Mouse (Mus musculus) fibroblast of lung, adult 2 months (primary cell): ENCODE data around the gene Syt1.

ENCODE experiments used
- DNase-seq: peaks from one replicate; pipeline ENCODE4 v3.0.0-alpha.2; 2011; ENCODE audit warnings: low read depth

Gene Syt1

DNA sequence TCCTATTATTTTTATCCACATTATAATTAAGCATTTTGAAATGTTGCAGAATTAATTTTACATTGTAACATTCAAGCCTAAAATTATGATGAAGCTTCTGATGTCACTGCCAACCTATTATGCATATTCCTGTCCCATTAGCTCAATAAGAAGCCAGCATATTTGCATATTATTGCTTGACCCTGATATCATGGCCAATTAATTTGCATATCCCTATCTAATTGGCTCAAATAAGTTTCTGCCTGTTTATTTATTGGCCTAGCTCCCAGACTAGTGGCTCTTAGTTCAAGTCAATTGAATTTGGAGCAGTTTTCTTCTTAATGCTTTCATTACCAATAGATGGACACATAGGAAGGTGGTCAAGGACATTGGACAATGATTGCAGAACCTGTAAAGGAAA, 433.2 kb downstream of the Syt1 start:
- no peak for DNase-seq

DNA sequence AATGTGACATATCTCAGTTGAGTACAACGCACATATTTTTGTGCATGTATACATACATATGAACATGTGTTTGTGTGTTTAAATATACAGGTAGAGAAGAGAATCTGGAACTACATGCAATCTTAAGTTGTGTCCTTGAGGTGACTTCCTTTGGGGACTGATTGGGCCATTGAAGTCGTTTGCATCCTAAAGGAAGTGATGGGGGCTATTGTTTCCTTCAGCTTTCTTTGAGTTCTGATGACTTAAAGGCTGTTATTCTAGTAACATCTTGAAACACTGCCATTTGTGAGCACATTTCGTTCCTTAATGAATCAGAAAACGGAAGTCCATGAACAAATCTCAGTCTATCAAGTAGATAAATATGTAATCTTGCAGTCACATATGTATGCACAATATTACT, 438.0 kb downstream of the Syt1 start:
- DNase-seq, result no peak

DNA sequence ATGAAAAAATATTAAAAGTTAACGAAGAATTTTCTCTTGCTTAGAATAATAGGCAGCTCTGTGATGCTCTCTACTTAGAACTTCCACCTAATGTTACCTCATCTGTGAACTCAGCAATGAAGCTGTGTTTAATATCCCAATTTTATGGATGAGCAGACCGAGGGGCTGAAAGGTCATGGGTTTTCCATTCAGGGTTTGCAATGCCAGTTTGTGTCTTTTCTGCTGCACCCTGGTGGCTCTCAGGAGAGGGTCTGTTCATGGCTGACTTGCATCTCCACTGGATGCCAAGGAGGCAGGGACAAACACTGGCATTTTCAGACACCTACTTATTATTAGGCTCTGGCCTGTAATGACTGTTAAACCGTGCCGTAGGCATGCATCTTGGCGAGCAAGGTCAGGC, 439.7 kb downstream of the Syt1 start:
- no peak for DNase-seq

DNA sequence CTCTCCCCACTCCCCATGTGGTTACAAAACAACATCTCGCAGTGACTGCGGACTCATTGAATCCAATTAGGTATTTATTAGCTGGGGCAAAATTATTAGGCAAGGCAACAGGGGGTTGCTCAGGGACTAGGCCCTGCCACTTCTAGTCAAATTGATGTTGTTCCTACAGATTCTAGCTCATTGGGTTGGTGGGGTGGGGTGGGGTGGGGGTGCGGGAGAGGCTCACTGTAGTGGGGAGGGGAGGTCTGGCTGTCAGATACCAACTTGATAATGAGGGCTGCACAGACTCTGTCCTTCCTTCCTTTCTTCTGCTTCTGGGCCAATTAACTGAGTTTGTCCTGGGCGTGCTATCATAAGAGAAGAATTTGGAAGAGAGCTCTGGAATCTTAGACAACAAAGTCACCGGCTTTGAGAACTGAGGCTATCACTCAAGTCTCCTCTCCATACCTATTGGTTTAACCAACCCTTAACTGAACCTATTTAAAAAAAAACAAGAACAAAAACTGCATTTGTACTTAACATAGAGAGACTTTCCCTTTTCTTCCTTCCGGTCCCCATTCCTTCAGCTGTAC, 441.1 kb downstream of the Syt1 start:
- no peak for DNase-seq

DNA sequence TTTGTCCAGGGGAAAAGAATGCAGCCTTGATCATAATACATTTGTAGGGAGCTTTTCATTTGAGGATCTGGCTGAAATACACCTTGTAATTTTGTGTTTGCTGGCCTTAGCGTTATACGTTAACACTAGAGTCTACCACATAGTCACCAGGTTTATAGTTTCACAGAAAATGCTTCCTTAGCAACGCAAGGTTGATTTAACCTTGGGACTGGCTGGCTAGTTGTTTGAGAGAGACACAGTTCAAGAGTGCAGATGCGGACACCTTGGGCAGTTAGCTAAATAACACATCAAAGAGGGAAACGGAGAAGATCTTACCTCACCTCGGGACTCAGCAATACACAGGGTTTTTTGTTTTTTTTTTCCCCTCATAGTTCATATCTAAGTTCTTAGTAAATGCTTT, 441.9 kb downstream of the Syt1 start:
- no peak for DNase-seq

DNA sequence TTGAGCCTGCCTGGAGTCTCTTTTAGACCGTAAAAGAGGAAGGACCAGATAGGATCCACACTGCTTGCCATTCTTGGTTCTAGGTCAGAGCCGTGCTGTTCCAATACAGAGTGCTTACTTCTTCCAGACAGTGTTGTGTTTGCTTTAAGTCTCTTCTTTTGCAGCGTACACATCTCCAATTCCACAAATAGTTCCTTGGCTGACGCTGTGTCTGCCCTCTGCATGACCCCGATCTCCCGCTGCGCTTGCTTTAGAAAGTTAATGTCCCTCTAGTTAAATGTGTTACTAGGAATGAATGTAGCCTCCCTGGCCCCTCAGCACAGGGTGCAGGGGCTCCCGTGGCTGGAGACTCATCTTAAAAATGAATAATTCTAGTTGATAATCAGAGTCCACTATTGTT, 442.6 kb downstream of the Syt1 start:
- no peak for DNase-seq

DNA sequence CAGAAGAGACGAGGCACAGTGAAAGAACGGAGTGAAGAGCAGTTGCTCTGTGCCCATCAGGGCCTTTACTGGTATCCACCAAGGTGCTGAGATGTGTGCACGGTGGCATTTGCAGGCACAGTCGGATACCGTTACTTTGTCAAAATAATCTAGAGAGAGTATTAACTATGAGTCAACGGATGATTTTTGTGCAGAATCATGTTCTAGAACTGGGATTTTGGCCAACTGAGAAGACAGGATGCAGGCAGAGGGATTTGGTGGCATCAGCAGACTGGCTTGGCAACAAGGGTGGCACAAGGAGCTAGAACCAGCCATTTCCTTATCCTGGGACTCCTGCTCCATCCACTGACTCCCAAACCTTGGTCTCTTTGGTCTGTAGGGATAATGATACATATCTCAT, 443.3 kb downstream of the Syt1 start:
- no peak for DNase-seq

DNA sequence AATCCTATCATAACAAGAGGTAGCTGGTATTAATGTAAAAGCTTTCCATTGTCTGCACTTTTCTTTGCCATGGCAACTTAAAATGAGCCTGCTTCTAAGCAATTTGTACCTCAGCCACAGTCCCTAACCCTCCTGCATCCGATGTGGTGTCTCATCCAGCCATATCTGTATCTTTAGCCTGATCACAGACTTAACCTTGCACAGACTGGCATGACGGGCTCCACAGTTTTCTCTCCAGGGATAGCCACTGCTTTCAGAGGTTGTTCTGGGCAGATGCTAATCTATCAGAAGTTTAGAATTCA, 451.2 kb downstream of the Syt1 start:
- DNase-seq, result no peak

DNA sequence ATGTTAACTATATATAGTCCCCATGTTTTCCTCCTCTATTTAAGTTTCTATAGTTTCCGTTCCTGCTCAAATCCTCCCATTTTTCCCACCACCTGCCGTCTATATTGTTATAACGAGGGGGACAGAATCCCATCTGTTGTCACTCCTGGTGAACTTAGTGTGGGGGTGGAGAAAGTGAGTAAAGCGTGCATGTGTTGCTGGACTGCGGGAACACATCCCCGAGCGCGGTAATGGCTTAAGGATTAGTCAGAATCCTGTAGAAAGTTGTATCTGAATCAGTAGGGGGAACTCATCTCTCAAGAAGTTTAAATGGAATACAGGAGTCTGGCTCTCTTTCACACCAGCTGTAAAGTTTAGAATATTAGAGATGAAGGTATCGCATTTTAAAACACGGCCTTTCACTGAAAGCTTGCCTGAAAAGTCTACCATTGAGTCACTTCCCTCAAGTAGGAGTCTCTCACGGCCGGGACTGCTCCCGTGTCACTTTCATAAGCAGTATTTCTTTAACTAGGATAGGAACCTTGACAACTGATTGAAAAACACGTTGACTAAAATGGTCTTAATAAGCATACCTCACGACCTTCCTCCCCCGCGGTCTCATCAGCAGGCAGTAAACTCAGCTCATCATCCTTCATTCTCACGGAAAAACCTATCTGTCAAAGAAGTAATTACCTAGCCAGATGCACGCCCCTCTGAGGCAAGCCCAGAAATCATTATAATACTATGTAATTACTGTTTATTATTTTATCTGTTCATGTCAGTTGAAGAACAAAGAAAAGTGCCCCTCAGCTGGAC, 451.8 kb downstream of the Syt1 start:
- DNase-seq, result no peak

DNA sequence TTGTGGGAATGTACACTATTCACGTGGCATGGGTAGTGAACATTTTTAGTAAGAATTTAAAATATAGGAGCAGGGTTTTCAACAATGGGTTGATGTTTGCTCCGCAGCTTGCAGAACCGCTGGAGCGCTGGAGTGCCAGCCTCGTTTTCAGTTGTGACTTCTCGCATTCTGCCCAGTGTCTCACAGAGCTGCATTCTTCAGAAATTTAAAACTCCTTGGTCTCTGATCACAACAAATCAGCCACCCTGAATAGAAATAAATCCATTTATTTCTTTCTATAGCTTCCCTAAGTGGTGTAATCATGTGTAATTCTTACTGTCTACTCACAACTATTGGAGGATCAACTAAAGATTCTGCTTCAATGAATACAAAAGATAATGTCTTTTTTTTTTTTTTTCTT, 458.2 kb downstream of the Syt1 start:
- no peak for DNase-seq

DNA sequence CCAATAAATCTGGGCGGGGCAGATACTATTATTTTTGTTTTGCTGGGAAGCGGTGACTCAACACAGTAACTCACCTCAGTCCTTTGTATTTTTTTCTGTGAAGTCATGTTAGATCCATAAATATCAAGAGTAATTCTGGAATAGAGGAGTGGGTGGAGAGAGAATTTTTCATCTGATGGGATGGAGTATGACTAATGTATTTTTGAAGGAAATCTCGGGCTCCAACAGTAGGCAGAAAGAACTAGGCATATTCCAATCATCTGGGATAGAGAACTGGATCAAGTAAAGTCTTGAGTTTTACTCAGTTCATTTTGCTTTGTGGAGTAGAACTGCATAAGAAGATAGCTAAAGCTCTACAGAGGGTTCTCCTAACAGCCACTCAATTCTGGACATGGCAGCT, 465.1 kb downstream of the Syt1 start:
- no peak for DNase-seq

DNA sequence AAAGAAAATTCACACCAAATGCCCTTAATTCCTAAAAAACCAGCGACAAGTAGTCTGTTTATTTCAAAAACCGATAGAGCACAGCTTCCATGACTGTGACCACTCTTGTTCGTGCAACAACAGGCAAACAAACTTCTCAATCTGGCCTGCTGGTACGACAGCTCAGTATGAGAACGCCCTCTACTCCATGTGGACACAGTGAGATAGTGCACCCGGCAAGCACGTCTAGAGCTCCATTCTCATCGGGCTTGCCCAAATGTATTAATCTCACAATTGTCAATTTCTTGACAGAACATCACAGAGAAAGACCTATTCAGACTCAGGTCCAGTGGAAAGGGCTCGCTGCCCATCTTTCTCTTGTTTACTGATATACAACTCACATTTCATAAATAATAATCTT, 469.2 kb downstream of the Syt1 start:
- DNase-seq, result no peak

DNA sequence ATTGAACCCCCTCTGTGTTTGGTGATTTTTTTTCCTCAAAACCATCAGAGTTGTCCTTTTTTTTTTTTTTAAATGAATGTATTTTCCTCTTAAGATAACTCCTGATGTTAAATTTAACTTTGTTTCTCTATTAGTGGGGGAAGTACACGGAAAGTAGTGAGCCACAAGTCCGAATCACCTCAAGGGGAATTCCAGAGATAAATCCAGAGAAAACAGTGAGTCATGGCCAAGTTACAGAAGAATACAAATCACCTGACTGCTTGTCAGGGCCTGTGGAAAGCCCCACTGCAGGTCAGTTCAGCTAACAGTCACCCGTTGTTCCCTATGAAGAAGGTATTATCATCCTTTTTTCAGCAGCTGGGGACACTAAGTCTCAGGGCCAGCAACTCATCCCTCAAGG, 472.2 kb downstream of the Syt1 start:
- peak; percentile 22 for DNase-seq

DNA sequence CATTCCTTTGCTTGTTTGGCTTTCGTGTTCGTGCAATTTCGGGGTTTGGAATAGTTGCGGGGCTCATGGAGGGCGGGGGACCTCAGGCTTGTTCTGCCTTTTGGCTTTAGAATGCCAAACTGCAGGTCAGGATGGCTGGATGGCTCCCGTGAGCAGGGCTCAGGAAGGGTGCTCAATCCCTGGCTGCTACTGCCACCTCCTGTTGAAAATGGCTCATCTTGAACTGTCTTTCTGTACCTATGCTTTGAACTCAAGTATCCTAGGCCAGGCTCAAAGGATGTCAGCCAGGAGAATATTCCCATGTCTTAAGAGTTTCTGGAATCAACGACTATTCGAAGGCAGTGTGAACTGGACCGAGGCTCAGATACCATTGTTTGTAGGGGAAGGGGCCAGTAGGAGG, 473.1 kb downstream of the Syt1 start:
- no peak for DNase-seq

DNA sequence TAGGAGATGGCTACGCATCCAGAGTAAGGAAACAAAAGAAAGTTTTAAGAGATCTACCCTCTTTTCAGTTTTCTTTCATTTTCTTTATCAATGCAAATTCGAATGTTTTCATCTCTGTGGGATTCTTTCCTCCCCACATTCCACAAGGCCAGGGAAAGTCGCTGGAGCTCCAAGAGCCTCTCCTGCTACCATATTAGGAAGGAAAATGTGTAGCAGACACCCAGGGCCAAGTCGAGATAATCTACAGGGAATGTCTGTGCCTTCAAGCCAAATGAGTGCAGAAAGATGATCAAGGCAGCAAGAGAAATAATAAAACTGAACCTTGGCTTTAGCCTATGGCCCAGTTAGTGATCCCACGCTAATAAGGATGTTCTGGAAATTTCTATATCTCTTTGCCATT, 474.9 kb downstream of the Syt1 start:
- no peak for DNase-seq

DNA sequence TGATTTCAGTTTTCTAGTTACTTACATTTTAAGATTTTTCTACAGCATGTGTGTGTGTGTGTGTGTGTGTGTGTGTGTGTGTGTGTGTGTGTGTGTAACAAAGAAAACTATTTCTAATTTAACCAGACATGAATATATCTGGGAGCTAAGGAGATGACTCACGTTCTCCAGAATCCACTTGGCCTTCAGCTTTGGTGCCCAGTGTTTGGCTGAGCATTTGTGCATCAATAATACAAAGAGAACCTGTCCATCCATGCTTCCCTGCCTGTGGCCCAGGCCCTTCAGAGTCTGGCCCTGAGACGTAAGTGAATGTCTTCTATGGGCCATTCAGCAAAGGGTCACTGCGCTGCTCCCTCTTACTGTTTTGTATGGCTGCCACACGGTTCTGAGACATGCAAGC, 476.7 kb downstream of the Syt1 start:
- DNase-seq, result no peak

DNA sequence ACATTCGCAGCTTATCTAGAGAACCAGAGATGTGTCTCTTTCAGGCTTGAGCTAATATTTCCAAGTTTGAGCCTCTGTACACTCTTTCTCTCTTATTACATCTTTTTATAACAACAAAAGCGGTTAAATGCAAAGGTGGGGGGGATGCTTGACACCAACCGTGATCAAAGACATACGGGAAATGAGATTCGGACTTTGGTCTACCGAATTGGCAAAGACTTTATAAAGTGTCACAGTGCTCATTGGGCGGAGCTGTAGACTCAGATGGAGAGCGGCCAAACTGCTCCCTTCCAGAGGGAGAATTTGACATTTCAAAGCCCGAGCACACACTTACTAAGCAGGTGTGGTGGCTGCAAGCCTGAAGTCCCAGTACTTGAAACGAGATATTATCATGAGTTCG, 477.9 kb downstream of the Syt1 start:
- DNase-seq, result no peak

DNA sequence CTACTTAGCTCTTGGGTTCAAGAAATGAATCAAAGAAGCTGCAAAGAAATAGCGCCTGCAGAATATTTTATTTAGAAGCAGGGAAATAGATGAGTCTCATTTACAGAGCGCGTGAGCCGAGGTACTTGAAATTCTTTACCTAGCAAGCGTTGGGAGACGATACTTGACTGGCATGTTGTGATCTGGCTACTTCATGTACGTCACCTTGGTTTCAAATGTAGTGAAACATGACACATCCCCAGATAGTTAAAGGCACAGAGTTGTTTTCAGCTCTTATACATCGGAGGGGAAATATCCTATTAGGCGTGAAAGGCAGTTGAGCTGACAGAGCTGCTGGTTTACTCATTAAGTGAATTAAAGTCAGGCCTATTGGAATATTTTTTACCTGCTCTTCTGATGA, 478.5 kb downstream of the Syt1 start:
- no peak for DNase-seq

DNA sequence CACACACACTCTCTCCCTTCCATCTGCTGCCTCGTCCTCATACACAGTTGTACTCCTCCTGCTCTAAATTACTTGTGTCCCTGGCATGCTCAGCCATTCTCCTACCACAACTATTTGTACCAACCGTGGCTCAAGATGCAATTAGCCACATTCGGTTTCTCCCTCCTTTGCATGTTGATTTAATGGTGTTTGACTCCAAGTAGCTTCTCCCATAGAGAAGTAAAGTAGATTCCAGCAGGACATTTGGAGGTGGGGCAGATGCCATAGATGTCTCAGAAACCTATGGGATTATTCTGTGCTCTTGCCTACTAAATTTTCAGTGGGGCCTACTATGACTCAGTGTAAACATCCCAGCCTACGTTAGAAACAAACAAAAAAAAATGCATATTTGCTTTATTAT, 479.1 kb downstream of the Syt1 start:
- DNase-seq, result no peak

DNA sequence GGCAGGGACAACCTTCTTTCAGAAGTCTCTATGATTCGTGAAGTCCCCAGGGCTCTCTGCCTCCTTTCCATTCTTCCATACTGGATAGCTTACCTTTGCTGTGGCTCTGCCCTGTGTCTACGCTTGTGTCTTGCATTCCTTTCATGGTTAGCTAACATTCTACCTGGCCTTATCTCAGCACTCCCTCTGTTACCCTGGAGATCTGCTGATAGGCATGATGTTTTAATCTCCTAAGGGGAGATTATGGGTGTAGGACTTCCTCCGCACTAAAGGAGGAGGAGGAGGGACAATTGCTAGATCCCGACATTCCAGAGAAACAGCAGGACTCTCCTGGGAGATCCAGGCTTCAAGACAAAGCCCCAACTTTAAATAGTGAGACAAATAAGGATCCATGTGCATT, 479.7 kb downstream of the Syt1 start:
- no peak for DNase-seq

DNA sequence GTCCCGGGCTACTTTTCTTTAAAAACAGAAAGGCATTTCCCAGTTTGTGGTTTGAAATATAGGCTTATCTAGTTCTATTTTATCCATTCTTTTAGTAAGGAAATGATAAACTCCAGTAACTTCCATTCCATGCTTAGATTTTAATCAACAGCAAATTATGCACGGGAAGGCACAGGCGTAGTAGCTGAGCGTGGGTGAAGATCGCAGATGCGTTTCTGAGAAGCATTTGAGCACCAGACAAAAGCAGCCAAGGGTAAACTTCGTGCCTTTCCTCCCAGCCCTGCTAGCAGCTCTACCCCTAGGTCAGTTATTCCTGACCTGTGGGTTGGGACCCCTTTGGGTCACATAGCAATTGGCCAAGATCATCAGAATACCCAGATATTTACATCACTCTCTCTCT, 482.4 kb downstream of the Syt1 start:
- no peak for DNase-seq

DNA sequence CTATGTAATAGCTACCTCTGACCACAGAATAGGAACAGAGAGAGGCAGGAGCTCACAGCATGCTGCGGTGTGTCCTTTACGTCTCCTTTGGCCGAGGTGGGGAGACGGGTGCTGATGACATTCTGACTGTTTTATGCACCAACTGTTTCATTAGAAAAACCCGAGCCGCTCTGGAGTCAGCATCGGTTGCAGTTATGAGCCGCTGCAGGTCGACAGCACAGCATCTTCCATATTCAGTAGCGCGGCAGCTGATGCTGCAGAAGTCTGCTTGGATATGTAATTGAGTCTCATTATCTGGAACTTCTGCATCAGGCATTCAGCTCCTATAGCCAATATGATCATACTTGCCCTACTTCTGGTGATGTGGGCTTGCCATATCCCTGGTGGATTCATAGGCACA, 485.3 kb downstream of the Syt1 start:
- no peak for DNase-seq

DNA sequence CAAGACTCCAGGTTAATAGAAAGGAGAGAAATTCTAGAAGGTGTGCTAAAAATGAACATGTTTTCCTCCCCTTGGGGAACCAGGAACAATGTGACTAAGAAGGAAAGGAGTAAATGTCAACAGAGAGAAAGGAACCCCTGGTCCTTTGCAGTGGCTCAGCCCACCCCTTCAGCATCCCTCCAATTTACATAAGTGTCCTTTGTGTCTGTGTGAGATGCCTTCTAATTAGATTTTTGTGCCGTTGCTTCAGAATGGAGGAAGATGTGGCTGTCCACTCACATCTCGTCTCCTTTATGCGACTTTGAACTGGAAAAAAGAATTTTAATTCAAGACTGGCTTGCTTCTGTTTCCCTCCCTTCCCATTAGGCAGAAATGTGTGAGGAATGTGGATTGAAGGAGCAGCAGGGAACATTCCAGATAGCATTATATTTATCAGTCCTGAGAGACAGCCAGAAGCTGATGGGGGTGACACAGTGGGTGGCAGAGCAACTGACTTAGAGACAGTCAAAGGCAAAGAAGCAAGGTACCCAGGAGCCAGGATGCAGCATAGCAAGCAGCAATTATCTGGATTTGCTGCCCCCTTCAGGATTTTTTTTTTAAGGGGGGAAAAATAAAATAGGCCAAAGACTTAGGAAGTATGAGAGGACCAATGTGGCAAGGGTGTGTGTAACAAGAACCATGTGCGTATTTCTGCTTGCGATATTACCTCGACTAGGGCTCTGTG, 486.3 kb downstream of the Syt1 start:
- no peak for DNase-seq

DNA sequence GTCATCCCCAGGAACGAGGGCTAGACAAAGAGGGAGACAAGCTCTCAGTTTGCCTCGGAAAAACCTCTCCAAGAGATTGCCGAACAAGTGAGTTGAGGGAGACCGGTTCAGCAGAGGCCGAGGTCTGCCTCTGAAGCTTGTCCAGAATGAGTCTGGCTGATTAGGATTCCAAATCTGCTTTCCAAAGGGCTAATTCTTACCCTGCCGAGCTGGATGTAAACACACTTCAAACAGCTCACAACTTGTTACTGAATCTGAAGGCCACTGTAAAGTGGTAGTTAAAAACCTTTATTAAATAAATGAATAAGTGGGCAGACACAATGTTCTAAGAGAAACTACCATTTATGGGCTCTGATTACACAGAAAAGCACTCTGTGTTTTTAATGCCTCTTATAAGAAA, 491.6 kb downstream of the Syt1 start:
- no peak for DNase-seq
